Mouse (Mus musculus): ENCODE measurements around the gene Rgl2. TPM values are rescaled to one million over a fixed set of nuclear protein-coding genes. Genes with fewer than 3 reads are reported as not detected.

Rgl2 gene
- total RNA-seq, 1 experiment from 2014 or later: 53.2 TPM

- DNase-seq: peak; percentile 55
These were observed 20.8 kb upstream of the Rgl2 start for GRCm38 (mm10) chr17:33908331-33909076.

- DNase-seq: peak; percentile 100
These were observed 20.1 kb upstream of the Rgl2 start, which contains the start of gene Daxx for GRCm38 (mm10) chr17:33909077-33909868. Gene Daxx (plus strand): TSS chr17:33909414.

- DNase-seq: peak; percentile 77
These were observed 19.5 kb upstream of the Rgl2 start for GRCm38 (mm10) chr17:33909869-33910250.

GRCm38 (mm10) chr17:33910346-33911051 is 18.8 kb upstream of the Rgl2 start:
- DNase-seq: no peak

- no peak for DNase-seq
These were observed 18.1 kb upstream of the Rgl2 start for GRCm38 (mm10) chr17:33911052-33911812.

- no peak for DNase-seq
These were observed 17.4 kb upstream of the Rgl2 start for GRCm38 (mm10) chr17:33911813-33912414.

GRCm38 (mm10) chr17:33913264-33913663 is 16.1 kb upstream of the Rgl2 start:
- DNase-seq: no peak

- DNase-seq: no peak
These were observed 15.4 kb upstream of the Rgl2 start for GRCm38 (mm10) chr17:33913905-33914304.

GRCm38 (mm10) chr17:33914969-33915391 is 14.4 kb upstream of the Rgl2 start:
- no peak for DNase-seq

- DNase-seq: peak; percentile 98
These were observed 13.6 kb upstream of the Rgl2 start, which contains the start of the genes Tapbp and Zbtb22 for GRCm38 (mm10) chr17:33915671-33916250. Gene Tapbp (plus strand): TSS chr17:33915899. Gene Zbtb22 (plus strand): TSS chr17:33915904.

- DNase-seq: no peak
These were observed 13.0 kb upstream of the Rgl2 start for GRCm38 (mm10) chr17:33916294-33916693.

- DNase-seq: peak; percentile 53
These were observed 12.3 kb upstream of the Rgl2 start for GRCm38 (mm10) chr17:33916847-33917655.

GRCm38 (mm10) chr17:33917656-33918292 is 11.6 kb upstream of the Rgl2 start:
- DNase-seq: no peak

- peak; percentile 40 for DNase-seq
These were observed 10.8 kb upstream of the Rgl2 start for GRCm38 (mm10) chr17:33918293-33919203.

GRCm38 (mm10) chr17:33919351-33920281 is 9.7 kb upstream of the Rgl2 start:
- DNase-seq: peak; percentile 93

- peak; percentile 90 for DNase-seq
These were observed 8.9 kb upstream of the Rgl2 start for GRCm38 (mm10) chr17:33920282-33921097.
